ENCODE assay signal across 21 mouse cellular contexts in genomic region chr7:92105956-92106355, GRCm38 (mm10).
DNase-seq lines count a peak whose midpoint lies in the region; ATAC-seq lines count a peak whose summit lies in the region.
"Had no signal": no experiment of that assay in that cellular context is flagged by ENCODE, and none has a peak within 500 bp of the region (broad histone marks: within the 10 kb centered on the region; RNA-seq: fewer than 3 reads in every experiment).

No protein-coding gene starts in this region.

- no peak overlapping the region for H3K4me2 ChIP-seq in heart, embryonic 13.5 days

- 62% methylated on average over 2 of the region's 2 CpGs for WGBS in heart, embryonic 13.5 days
- 84% methylated on average over 2 of the region's 2 CpGs for WGBS in limb, embryonic 10.5 days

- 0 out of 2 replicates have a peak, but pooled peaks cover 5% of the 10 kb centered on the region for H3K4me1 ChIP-seq in heart, embryonic 13.5 days
- H3K4me1 ChIP-seq in limb, embryonic 10.5 days, result no peaks in the 10 kb centered on the region
- H3K4me1 ChIP-seq: embryonic facial prominence, embryonic 10.5 days had no signal

- H3K9ac ChIP-seq in heart, embryonic 13.5 days, result no peak overlapping the region

- no peak for ATAC-seq in heart, embryonic 13.5 days (ENCODE audit: extremely low read depth, insufficient number of reproducible peaks, low FRiP score, low TSS enrichment)
- ATAC-seq: inflammation-experienced regulatory T-cells, adult 6 months had no signal

- DNase-seq in heart, postnatal 14 days, result no peak
- peak; percentile 10 for DNase-seq in left cerebral cortex, postnatal 4 days
- no peak for DNase-seq in left cerebral cortex, adult 18-20 months (ENCODE audit: low spot score in 2 of 2)
- peak; percentile 32 to 39 for DNase-seq in cerebellum, adult 18-20 months
- peak; percentile 60 for DNase-seq in cerebellum, postnatal 14 days
- DNase-seq in limb, embryonic 10.5 days (ENCODE audit: low spot score), result no peak
- DNase-seq: adrenal gland, adult 2 months; gastrocnemius, postnatal 25 days; heart, adult 18-20 months; heart, postnatal 4 days; kidney, adult 18-20 months; kidney, postnatal 4 days; lung, postnatal 4 days; thymus, adult 2 months; thymus, postnatal 4 days had no signal

- intact Hi-C loops in heart, postnatal 14 days (cut with DNase I), result loop anchor here (1.0 kb wide), 1 partner anchor 217 kb away; no protein-coding TSS in a partner anchor
- intact Hi-C loops in left cerebral cortex, postnatal 4 days (cut with DNase I), result loop anchor here (2.0 to 10.0 kb wide), 4 partner anchors 219 to 759 kb away; partner anchors contain the start of genes Ankrd42 and Ccdc90b

- no peaks in the 10 kb centered on the region; the same call in 1 of the 2 replicates for H3K27me3 ChIP-seq in heart, embryonic 13.5 days (replicated peaks)
- no peaks in the 10 kb centered on the region for H3K27me3 ChIP-seq in limb, embryonic 10.5 days (ENCODE audit: low read depth, poor library complexity, severe bottlenecking)
- H3K27me3 ChIP-seq: CH12.LX had no signal

- H3K9me3 ChIP-seq in heart, embryonic 13.5 days, result no peaks in the 10 kb centered on the region
- H3K9me3 ChIP-seq in limb, embryonic 10.5 days (replicated peaks), result no peaks in the 10 kb centered on the region
- H3K9me3 ChIP-seq: embryonic facial prominence, embryonic 10.5 days; G1E had no signal

- H3K4me3 ChIP-seq in heart, embryonic 13.5 days, result no peak overlapping the region
- no peak overlapping the region for H3K4me3 ChIP-seq in limb, embryonic 10.5 days
- H3K4me3 ChIP-seq: embryonic facial prominence, embryonic 10.5 days had no signal

- H3K36me3 ChIP-seq in heart, embryonic 13.5 days, result no peaks in the 10 kb centered on the region
- no peaks in the 10 kb centered on the region for H3K36me3 ChIP-seq in limb, embryonic 10.5 days
- H3K36me3 ChIP-seq: embryonic facial prominence, embryonic 10.5 days; G1E had no signal

- 0 out of 2 replicates have a peak overlapping the region, but pooled peaks have one; percentile 31 for H3K27ac ChIP-seq in heart, embryonic 13.5 days (replicated peaks)
- no peak overlapping the region for H3K27ac ChIP-seq in limb, embryonic 10.5 days
- H3K27ac ChIP-seq: embryonic facial prominence, embryonic 10.5 days; stomach, postnatal 0 days had no signal

Comparison
In these comparisons a context has a peak if more than half of its experiments do, and no peak if none do; other contexts are left out.
1. DNase-seq: peak in left cerebral cortex, postnatal 4 days (single experiment), cerebellum, adult 18-20 months (2 of 2) and cerebellum, postnatal 14 days (2 of 2); none in heart, postnatal 14 days (0 of 2), left cerebral cortex, adult 18-20 months (0 of 2) and limb, embryonic 10.5 days (single experiment).